Mouse (Mus musculus): ENCODE data around the gene Bcam.

Bcam gene

GRCm38 (mm10) chr7:19784764-19785535, 14.1 kb upstream of the Bcam start:
- DNase-seq (ENCODE audit: low spot score) = peak; percentile 51

- DNase-seq (ENCODE audit: low spot score) = no peak
Measured at GRCm38 (mm10) chr7:19783630-19784029, 12.8 kb upstream of the Bcam start.

- no peak for DNase-seq (ENCODE audit: low spot score)
Measured at GRCm38 (mm10) chr7:19782645-19783044, 11.8 kb upstream of the Bcam start.

- no peak for DNase-seq (ENCODE audit: low spot score)
Measured at GRCm38 (mm10) chr7:19781741-19782140, 10.9 kb upstream of the Bcam start.

- DNase-seq (ENCODE audit: low spot score) = no peak
Measured at GRCm38 (mm10) chr7:19779903-19780302, 9.1 kb upstream of the Bcam start.

GRCm38 (mm10) chr7:19778645-19779044, 7.8 kb upstream of the Bcam start:
- DNase-seq (ENCODE audit: low spot score) = no peak

- DNase-seq (ENCODE audit: low spot score) = no peak
Measured at GRCm38 (mm10) chr7:19777049-19777723, 6.4 kb upstream of the Bcam start.

GRCm38 (mm10) chr7:19771682-19772081, 866 bp upstream of the Bcam start:
- no peak for DNase-seq (ENCODE audit: low spot score)

GRCm38 (mm10) chr7:19770375-19770754, 451 bp downstream of the Bcam start:
- DNase-seq (ENCODE audit: low spot score) = peak; percentile 80

- DNase-seq (ENCODE audit: low spot score) = no peak
Measured at GRCm38 (mm10) chr7:19769434-19770374, 1.1 kb downstream of the Bcam start.

GRCm38 (mm10) chr7:19769001-19769400, 1.8 kb downstream of the Bcam start:
- DNase-seq (ENCODE audit: low spot score) = no peak

- DNase-seq (ENCODE audit: low spot score) = no peak
Measured at GRCm38 (mm10) chr7:19768251-19768650, 2.6 kb downstream of the Bcam start.

- no peak for DNase-seq (ENCODE audit: low spot score)
Measured at GRCm38 (mm10) chr7:19764581-19764980, 6.2 kb downstream of the Bcam start.

- DNase-seq (ENCODE audit: low spot score) = no peak
Measured at GRCm38 (mm10) chr7:19763829-19764477, 6.9 kb downstream of the Bcam start.

- no peak for DNase-seq (ENCODE audit: low spot score)
Measured at GRCm38 (mm10) chr7:19762283-19762682, 8.5 kb downstream of the Bcam start.

GRCm38 (mm10) chr7:19760021-19760420, 10.8 kb downstream of the Bcam start:
- no peak for DNase-seq (ENCODE audit: low spot score)

- DNase-seq (ENCODE audit: low spot score) = no peak
Measured at GRCm38 (mm10) chr7:19758623-19759022, 12.2 kb downstream of the Bcam start.

- peak; percentile 49 for DNase-seq (ENCODE audit: low spot score)
Measured at GRCm38 (mm10) chr7:19755851-19756786, 14.7 kb downstream of the Bcam start.

GRCm38 (mm10) chr7:19755008-19755407, 15.8 kb downstream of the Bcam start:
- no peak for DNase-seq (ENCODE audit: low spot score)

GRCm38 (mm10) chr7:19754065-19754464, 16.8 kb downstream of the Bcam start:
- DNase-seq (ENCODE audit: low spot score) = no peak

- DNase-seq (ENCODE audit: low spot score) = no peak
Measured at GRCm38 (mm10) chr7:19753587-19753986, 17.2 kb downstream of the Bcam start.

All from testis, postnatal 14 days (tissue).